Mouse (Mus musculus): ENCODE results near the gene Mrpl42. TPM values are rescaled to one million over a fixed set of nuclear protein-coding genes. Genes with fewer than 3 reads are reported as not detected.

Gene Mrpl42
- polyA plus RNA-seq, 1 experiment from 2014 or later: 297 TPM

- DNase-seq (ENCODE audit: low spot score) (no peak), ATAC-seq (ENCODE audit: low FRiP score) (no peak)
- Histone ChIP-seq H3K4me3 (replicated peaks; ENCODE audit: low read length) (no peak overlapping the region), H3K9ac (no peak overlapping the region), H3K27ac (no peak overlapping the region), H3K27me3 (ENCODE audit: control insufficient read depth, insufficient read depth, low read length) (no peaks in the 10 kb centered on the region), H3K4me2 (replicated peaks) (no peak overlapping the region), H3K4me1 (replicated peaks; ENCODE audit: control insufficient read depth, insufficient read depth, low read length) (no peaks in the 10 kb centered on the region), H3K9me3 (ENCODE audit: control insufficient read depth, low read length) (no peaks in the 10 kb centered on the region), H3K36me3 (replicated peaks; ENCODE audit: control insufficient read depth, insufficient read depth) (peaks cover 37% of the 10 kb centered on the region)
- 97% methylated on average over 4 of the region's 4 CpGs for WGBS
Measured at GRCm38 (mm10) chr10:95542916-95543315, 41.2 kb upstream of the Mrpl42 start.

- no peak overlapping the region for H3K9ac ChIP-seq
- WGBS: 96% methylated on average over 3 of the region's 3 CpGs
- ATAC-seq (ENCODE audit: low FRiP score) (no peak), DNase-seq (ENCODE audit: low spot score) (no peak)
- H3K4me1 ChIP-seq (replicated peaks; ENCODE audit: control insufficient read depth, insufficient read depth, low read length): no peaks in the 10 kb centered on the region
- H3K36me3 ChIP-seq (replicated peaks; ENCODE audit: control insufficient read depth, insufficient read depth): peaks cover 10% of the 10 kb centered on the region; the same call in 1 of the 2 replicates
- H3K4me2 ChIP-seq (replicated peaks): no peak overlapping the region
- H3K9me3 ChIP-seq (ENCODE audit: control insufficient read depth, low read length): no peaks in the 10 kb centered on the region
- H3K27me3 ChIP-seq (ENCODE audit: control insufficient read depth, insufficient read depth, low read length): no peaks in the 10 kb centered on the region
- H3K4me3 ChIP-seq (replicated peaks; ENCODE audit: low read length): no peak overlapping the region
- H3K27ac ChIP-seq: no peak overlapping the region
Measured at GRCm38 (mm10) chr10:95539841-95540240, 38.1 kb upstream of the Mrpl42 start.

DNA sequence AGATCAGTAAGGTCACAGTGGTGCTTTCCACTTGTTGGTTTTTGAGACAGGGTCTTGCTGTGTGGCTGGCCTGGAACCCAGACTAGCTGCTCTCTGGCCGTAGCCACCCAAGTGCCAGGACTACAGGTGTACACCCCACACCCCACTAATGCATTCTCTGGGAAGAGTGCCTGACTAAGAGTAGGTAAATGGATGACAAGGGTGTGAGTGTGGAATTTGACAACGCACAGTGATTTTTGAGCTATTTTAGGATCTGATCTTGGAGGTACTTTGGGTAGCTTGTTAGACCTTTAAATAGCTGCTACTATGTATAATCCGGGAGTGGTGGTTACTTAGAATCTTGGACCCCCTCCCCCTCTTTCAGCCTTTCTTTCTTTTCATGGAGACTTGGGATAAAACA lies 37.5 kb upstream of the Mrpl42 start:
- Histone ChIP-seq H3K36me3 (replicated peaks; ENCODE audit: control insufficient read depth, insufficient read depth) (peaks cover 4% of the 10 kb centered on the region; the same call in 1 of the 2 replicates), H3K27ac (no peak overlapping the region), H3K4me3 (replicated peaks; ENCODE audit: low read length) (no peak overlapping the region), H3K27me3 (ENCODE audit: control insufficient read depth, insufficient read depth, low read length) (no peaks in the 10 kb centered on the region), H3K9ac (no peak overlapping the region), H3K9me3 (ENCODE audit: control insufficient read depth, low read length) (no peaks in the 10 kb centered on the region), H3K4me2 (replicated peaks) (no peak overlapping the region), H3K4me1 (replicated peaks; ENCODE audit: control insufficient read depth, insufficient read depth, low read length) (no peaks in the 10 kb centered on the region)
- ATAC-seq (ENCODE audit: low FRiP score): no peak
- DNase-seq (ENCODE audit: low spot score): no peak
- 92% methylated on average over 3 of the region's 3 CpGs for WGBS

DNA sequence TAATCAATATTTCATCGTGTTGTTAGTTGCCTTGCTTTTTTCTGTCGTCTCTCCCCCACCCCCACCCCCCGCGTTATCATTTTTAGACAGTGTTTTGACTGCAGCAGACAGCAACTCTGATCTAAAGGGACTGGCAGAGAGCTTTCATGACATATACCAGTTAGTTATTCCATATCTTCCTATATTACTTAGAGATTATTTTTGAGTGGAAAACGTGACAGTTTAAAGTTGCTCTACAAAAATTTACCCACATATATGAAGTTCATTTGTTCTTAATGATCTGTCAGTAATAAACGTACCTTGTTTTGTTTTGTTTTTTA lies 34.4 kb upstream of the Mrpl42 start:
- Histone ChIP-seq H3K9me3 (ENCODE audit: control insufficient read depth, low read length) (no peaks in the 10 kb centered on the region), H3K4me3 (replicated peaks; ENCODE audit: low read length) (no peak overlapping the region), H3K9ac (no peak overlapping the region), H3K36me3 (replicated peaks; ENCODE audit: control insufficient read depth, insufficient read depth) (no peaks in the 10 kb centered on the region), H3K4me2 (replicated peaks) (no peak overlapping the region), H3K27ac (no peak overlapping the region), H3K4me1 (replicated peaks; ENCODE audit: control insufficient read depth, insufficient read depth, low read length) (no peaks in the 10 kb centered on the region; the same call in 1 of the 2 replicates), H3K27me3 (ENCODE audit: control insufficient read depth, insufficient read depth, low read length) (no peaks in the 10 kb centered on the region)
- WGBS: 85% methylated on average over 6 of the region's 6 CpGs
- ATAC-seq (ENCODE audit: low FRiP score) (no peak), DNase-seq (ENCODE audit: low spot score) (no peak)

DNA sequence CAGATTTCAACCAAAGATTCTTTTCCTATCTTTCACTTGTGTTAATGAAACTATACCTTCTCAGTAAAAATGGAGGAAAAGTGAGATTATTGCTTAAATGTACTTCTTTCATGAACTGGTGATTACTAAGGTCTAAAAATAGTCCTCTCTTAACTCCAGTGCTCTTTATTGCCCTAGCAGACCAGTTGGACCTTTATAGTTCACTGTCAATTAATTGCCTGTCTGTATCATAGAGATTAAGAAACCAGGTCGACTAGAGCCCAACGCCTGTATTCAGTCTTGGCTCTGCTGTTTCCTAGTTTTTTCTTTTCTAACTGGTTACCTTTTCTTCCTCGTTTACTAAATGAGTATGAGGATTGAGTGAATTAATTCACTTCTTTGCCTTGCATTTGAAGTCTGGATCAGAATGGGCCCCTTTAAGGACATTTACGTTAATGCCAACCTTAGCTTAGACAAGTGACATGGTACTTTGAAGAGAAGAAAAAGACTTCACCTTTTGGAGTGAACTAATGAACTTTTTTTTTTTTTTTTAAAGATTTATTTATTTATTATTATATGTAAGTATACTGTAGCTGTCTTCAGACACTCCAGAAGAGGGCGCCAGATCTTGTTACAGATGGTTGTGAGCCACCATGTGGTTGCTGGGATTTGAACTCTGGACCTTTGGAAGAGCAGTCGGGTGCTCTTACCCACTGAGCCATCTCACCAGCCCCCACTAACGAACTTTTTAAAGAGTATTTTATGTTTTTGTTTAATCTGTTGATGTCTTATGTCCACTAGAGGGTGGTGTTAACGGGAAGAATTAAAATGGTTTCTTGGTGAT lies 33.9 kb upstream of the Mrpl42 start:
- Histone ChIP-seq H3K4me3 (replicated peaks; ENCODE audit: low read length) (no peak overlapping the region), H3K4me1 (replicated peaks; ENCODE audit: control insufficient read depth, insufficient read depth, low read length) (no peaks in the 10 kb centered on the region; the same call in none of the 2 replicates), H3K27ac (no peak overlapping the region), H3K9ac (no peak overlapping the region), H3K36me3 (replicated peaks; ENCODE audit: control insufficient read depth, insufficient read depth) (no peaks in the 10 kb centered on the region), H3K27me3 (ENCODE audit: control insufficient read depth, insufficient read depth, low read length) (no peaks in the 10 kb centered on the region), H3K9me3 (ENCODE audit: control insufficient read depth, low read length) (no peaks in the 10 kb centered on the region), H3K4me2 (replicated peaks) (no peak overlapping the region)
- DNase-seq (ENCODE audit: low spot score): no peak
- 93% methylated on average over 8 of the region's 8 CpGs for WGBS
- no peak for ATAC-seq (ENCODE audit: low FRiP score)

DNA sequence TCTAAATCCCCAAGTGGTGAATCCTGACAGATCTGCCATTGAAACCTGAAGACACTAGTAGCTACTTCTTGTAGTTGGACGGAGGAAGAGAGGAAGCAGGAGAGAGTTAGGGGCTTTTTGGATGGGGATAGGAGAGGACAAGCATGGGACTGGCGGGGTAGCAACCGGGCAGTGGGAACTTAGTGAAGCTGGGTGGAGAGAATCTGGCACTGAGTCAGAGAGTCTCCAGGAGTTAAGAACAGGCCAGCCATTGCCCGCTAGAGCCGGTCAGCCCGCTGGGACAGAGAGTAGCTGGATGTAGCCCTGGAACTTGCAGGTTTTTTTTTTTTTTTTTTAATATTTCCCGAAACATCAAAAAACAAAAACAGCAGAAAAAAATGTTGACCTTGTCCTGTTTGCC lies 31.6 kb upstream of the Mrpl42 start:
- no peaks in the 10 kb centered on the region; the same call in none of the 2 replicates for H3K4me1 ChIP-seq (replicated peaks; ENCODE audit: control insufficient read depth, insufficient read depth, low read length)
- H3K9ac ChIP-seq: no peak overlapping the region
- WGBS: 89% methylated on average over 7 of the region's 7 CpGs
- no peaks in the 10 kb centered on the region for H3K36me3 ChIP-seq (replicated peaks; ENCODE audit: control insufficient read depth, insufficient read depth)
- ATAC-seq (ENCODE audit: low FRiP score): no peak
- DNase-seq (ENCODE audit: low spot score): no peak
- H3K27ac ChIP-seq: no peak overlapping the region
- no peak overlapping the region for H3K4me2 ChIP-seq (replicated peaks)
- H3K27me3 ChIP-seq (ENCODE audit: control insufficient read depth, insufficient read depth, low read length): no peaks in the 10 kb centered on the region
- H3K4me3 ChIP-seq (replicated peaks; ENCODE audit: low read length): no peak overlapping the region
- no peaks in the 10 kb centered on the region for H3K9me3 ChIP-seq (ENCODE audit: control insufficient read depth, low read length)

DNA sequence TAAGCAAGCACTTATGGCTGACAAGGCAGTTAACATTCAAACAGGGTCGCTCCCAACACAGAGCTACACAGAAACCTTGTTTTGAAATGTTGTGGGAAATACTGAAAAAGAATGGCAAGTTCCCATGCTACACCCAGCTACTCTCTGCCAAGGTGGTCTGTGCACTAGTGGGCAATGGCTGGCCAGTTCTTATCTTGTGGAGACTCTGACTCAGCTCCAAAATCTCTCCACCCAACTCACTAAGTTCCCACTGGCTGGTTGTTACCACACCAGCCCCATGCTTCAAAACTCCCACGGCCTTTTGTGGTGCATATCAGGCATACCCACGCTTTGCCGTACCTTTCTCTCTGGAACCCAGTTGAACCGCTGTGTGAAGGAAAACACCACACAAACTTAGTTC lies 31.2 kb upstream of the Mrpl42 start:
- H3K36me3 ChIP-seq (replicated peaks; ENCODE audit: control insufficient read depth, insufficient read depth): no peaks in the 10 kb centered on the region
- no peak overlapping the region for H3K9ac ChIP-seq
- H3K4me2 ChIP-seq (replicated peaks): no peak overlapping the region
- DNase-seq (ENCODE audit: low spot score): no peak
- no peaks in the 10 kb centered on the region for H3K27me3 ChIP-seq (ENCODE audit: control insufficient read depth, insufficient read depth, low read length)
- no peak overlapping the region for H3K27ac ChIP-seq
- no peak for ATAC-seq (ENCODE audit: low FRiP score)
- H3K9me3 ChIP-seq (ENCODE audit: control insufficient read depth, low read length): no peaks in the 10 kb centered on the region
- H3K4me3 ChIP-seq (replicated peaks; ENCODE audit: low read length): no peak overlapping the region
- H3K4me1 ChIP-seq (replicated peaks; ENCODE audit: control insufficient read depth, insufficient read depth, low read length): no peaks in the 10 kb centered on the region; the same call in none of the 2 replicates
- 91% methylated on average over 5 of the region's 5 CpGs for WGBS

GRCm38 (mm10) chr10:95530551-95531121 lies 28.9 kb upstream of the Mrpl42 start:
- H3K4me3 ChIP-seq (replicated peaks; ENCODE audit: low read length): no peak overlapping the region
- H3K9ac ChIP-seq: no peak overlapping the region
- H3K9me3 ChIP-seq (ENCODE audit: control insufficient read depth, low read length): no peaks in the 10 kb centered on the region
- H3K27ac ChIP-seq: 0 out of 2 replicates have a peak overlapping the region, but pooled peaks have one; percentile 26
- H3K4me1 ChIP-seq (replicated peaks; ENCODE audit: control insufficient read depth, insufficient read depth, low read length): no peaks in the 10 kb centered on the region; the same call in none of the 2 replicates
- 51% methylated on average over 2 of the region's 2 CpGs for WGBS
- ATAC-seq (ENCODE audit: low FRiP score) (no peak), DNase-seq (ENCODE audit: low spot score) (no peak)
- H3K27me3 ChIP-seq (ENCODE audit: control insufficient read depth, insufficient read depth, low read length): no peaks in the 10 kb centered on the region
- no peak overlapping the region for H3K4me2 ChIP-seq (replicated peaks)
- no peaks in the 10 kb centered on the region for H3K36me3 ChIP-seq (replicated peaks; ENCODE audit: control insufficient read depth, insufficient read depth)

- Histone ChIP-seq H3K4me3 (replicated peaks; ENCODE audit: low read length) (no peak overlapping the region), H3K9me3 (ENCODE audit: control insufficient read depth, low read length) (no peaks in the 10 kb centered on the region), H3K4me1 (replicated peaks; ENCODE audit: control insufficient read depth, insufficient read depth, low read length) (no peaks in the 10 kb centered on the region; the same call in none of the 2 replicates), H3K27me3 (ENCODE audit: control insufficient read depth, insufficient read depth, low read length) (no peaks in the 10 kb centered on the region), H3K27ac (no peak overlapping the region), H3K9ac (no peak overlapping the region), H3K4me2 (replicated peaks) (no peak overlapping the region), H3K36me3 (replicated peaks; ENCODE audit: control insufficient read depth, insufficient read depth) (no peaks in the 10 kb centered on the region)
- DNase-seq (ENCODE audit: low spot score) (no peak), ATAC-seq (ENCODE audit: low FRiP score) (no peak)
- WGBS: 86% methylated on average over 5 of the region's 5 CpGs
Measured at GRCm38 (mm10) chr10:95526495-95527122, 24.9 kb upstream of the Mrpl42 start.

Measured in hindbrain, embryonic 14.5 days (tissue).